Mouse (Mus musculus) forebrain, embryonic 14.5 days (tissue): ENCODE results near the gene Wnk2. TPM values are rescaled to one million over a fixed set of nuclear protein-coding genes. Genes with fewer than 3 reads are reported as not detected.

Experiments
- ATAC-seq: fragments of 200-750 bp; cut with Nextera tagmentation; 2 replicates; pipeline ENCODE4 v1.8.0; 2017; ENCODE audit warnings: mild to moderate bottlenecking, moderate library complexity
- DNase-seq: peaks from one replicate; pipeline ENCODE4 v3.0.0-alpha.2; 2015; ENCODE audit warnings: low spot score
- H3K27ac ChIP-seq: fragments of 300-500 bp; sonication (generic); 2 replicates; pipeline ENCODE4 v1.5.1; 2014; ENCODE audit warnings: low read depth, mild to moderate bottlenecking, control low read depth, low read length, moderate library complexity
- H3K27me3 ChIP-seq: fragments of 300-500 bp; sonication (generic); replicated peaks from 2 replicates; pipeline ENCODE4 v1.6.1; 2014; ENCODE audit warnings: low read length, control low read depth, mixed read lengths; ENCODE audit not compliant: control insufficient read depth, insufficient read depth
- H3K36me3 ChIP-seq: fragments of 300-500 bp; sonication (generic); 2 replicates; pipeline ENCODE4 v1.6.1; 2014; ENCODE audit warnings: low read length, control low read depth; ENCODE audit not compliant: control insufficient read depth, insufficient read depth
- H3K4me1 ChIP-seq: fragments of 300-500 bp; sonication (generic); 2 replicates; pipeline ENCODE4 v1.6.1; 2014; ENCODE audit warnings: antibody characterized with exemption, low read length, control low read depth; ENCODE audit not compliant: control insufficient read depth, insufficient read depth
- H3K4me2 ChIP-seq: fragments of 300-500 bp; sonication (generic); 2 replicates; pipeline ENCODE4 v1.6.1; 2014; ENCODE audit warnings: mild to moderate bottlenecking, control low read depth, low read length
- H3K4me3 ChIP-seq: fragments of 300-500 bp; sonication (generic); 2 replicates; pipeline ENCODE4 v1.5.1; 2014; ENCODE audit warnings: low read depth, low read length, control low read depth
- H3K9ac ChIP-seq: fragments of 300-500 bp; sonication (generic); 2 replicates; pipeline ENCODE4 v1.6.1; 2014; ENCODE audit warnings: mild to moderate bottlenecking, low read length, control low read depth, moderate library complexity
- H3K9me3 ChIP-seq: fragments of 300-500 bp; sonication (generic); replicated peaks from 2 replicates; pipeline ENCODE4 v1.6.1; 2016; ENCODE audit warnings: low read length, control low read depth, mixed read lengths; ENCODE audit not compliant: control insufficient read depth
- WGBS: fragments of 180-500 bp; shearing (Covaris S2); extraction: QIAGEN DNeasy Blood & Tissue Kit; methylation state at CpG from one replicate; pipeline ENCODE4 v1.1.7; 2014; 5-methylcytosine and 5-hydroxymethylcytosine counted together
- polyA plus RNA-seq: library from polyadenylated mRNA; unstranded; fragments of >200 nt; fragmentation: Nextera tagmentation; extraction: Ambion mirVana; gene quantifications from 2 replicates; pipeline ENCODE4 v1.2.1, GENCODE M21; 2014

Wnk2 gene
- polyA plus RNA-seq, 1 experiment from 2014 or later = 14.9 TPM

- no peak for ATAC-seq
- Histone ChIP-seq H3K4me2 (no peak overlapping the region), H3K4me1 (peaks cover 10% of the 10 kb centered on the region), H3K36me3 (peaks cover 54% of the 10 kb centered on the region), H3K9me3 (no peaks in the 10 kb centered on the region), H3K4me3 (no peak overlapping the region), H3K27ac (no peak overlapping the region), H3K9ac (no peak overlapping the region), H3K27me3 (no peaks in the 10 kb centered on the region)
- WGBS = 94% methylated on average over 4 of the region's 4 CpGs
- DNase-seq = no peak
These were observed 61.4 kb downstream of the Wnk2 start for GRCm38 (mm10) chr13:49086431-49086830.

- no peak overlapping the region for H3K9ac ChIP-seq
- ATAC-seq = no peak
- peaks cover 51% of the 10 kb centered on the region for H3K36me3 ChIP-seq
- no peaks in the 10 kb centered on the region for H3K27me3 ChIP-seq
- DNase-seq = no peak
- no peaks in the 10 kb centered on the region for H3K9me3 ChIP-seq
- no peak overlapping the region for H3K4me3 ChIP-seq
- WGBS = 97% methylated on average over 9 of the region's 9 CpGs
- H3K4me1 ChIP-seq = peaks cover 10% of the 10 kb centered on the region
- no peak overlapping the region for H3K27ac ChIP-seq
- no peak overlapping the region for H3K4me2 ChIP-seq
These were observed 62.6 kb downstream of the Wnk2 start for GRCm38 (mm10) chr13:49085211-49085610.

GRCm38 (mm10) chr13:49084781-49085180 is 63.0 kb downstream of the Wnk2 start:
- no peak overlapping the region for H3K27ac ChIP-seq
- ATAC-seq = no peak
- H3K4me3 ChIP-seq = no peak overlapping the region
- H3K4me2 ChIP-seq = no peak overlapping the region
- H3K9me3 ChIP-seq = no peaks in the 10 kb centered on the region
- peaks cover 10% of the 10 kb centered on the region for H3K4me1 ChIP-seq
- WGBS = 92% methylated on average over 4 of the region's 4 CpGs
- H3K27me3 ChIP-seq = no peaks in the 10 kb centered on the region
- no peak for DNase-seq
- no peak overlapping the region for H3K9ac ChIP-seq
- peaks cover 50% of the 10 kb centered on the region for H3K36me3 ChIP-seq

- Histone ChIP-seq H3K4me1 (peaks cover 10% of the 10 kb centered on the region), H3K36me3 (peaks cover 58% of the 10 kb centered on the region), H3K4me3 (no peak overlapping the region), H3K27me3 (no peaks in the 10 kb centered on the region), H3K27ac (no peak overlapping the region), H3K9ac (no peak overlapping the region), H3K9me3 (no peaks in the 10 kb centered on the region), H3K4me2 (no peak overlapping the region)
- 52% methylated on average over 9 of the region's 9 CpGs for WGBS
- ATAC-seq = no peak
- no peak for DNase-seq
These were observed 63.9 kb downstream of the Wnk2 start for GRCm38 (mm10) chr13:49083941-49084340.

GRCm38 (mm10) chr13:49082151-49082879 is 65.5 kb downstream of the Wnk2 start:
- Histone ChIP-seq H3K36me3 (peaks cover 66% of the 10 kb centered on the region), H3K9me3 (no peaks in the 10 kb centered on the region), H3K27ac (peak overlapping the region; percentile 57), H3K9ac (no peak overlapping the region), H3K4me2 (no peak overlapping the region), H3K4me3 (no peak overlapping the region), H3K4me1 (peaks cover 10% of the 10 kb centered on the region), H3K27me3 (no peaks in the 10 kb centered on the region)
- DNase-seq = peak; percentile 79
- peak; percentile 73 for ATAC-seq
- WGBS = 33% methylated on average over 14 of the region's 14 CpGs

- Histone ChIP-seq H3K4me2 (no peak overlapping the region), H3K27me3 (no peaks in the 10 kb centered on the region), H3K9ac (no peak overlapping the region), H3K36me3 (peaks cover 90% of the 10 kb centered on the region), H3K4me1 (no peaks in the 10 kb centered on the region), H3K4me3 (no peak overlapping the region), H3K27ac (no peak overlapping the region), H3K9me3 (no peaks in the 10 kb centered on the region)
- 90% methylated on average over 11 of the region's 11 CpGs for WGBS
- DNase-seq (no peak), ATAC-seq (no peak)
These were observed 71.6 kb downstream of the Wnk2 start for GRCm38 (mm10) chr13:49076196-49076595.

- 94% methylated on average over 3 of the region's 3 CpGs for WGBS
These were observed 72.4 kb downstream of the Wnk2 start for GRCm38 (mm10) chr13:49075377-49075776.

GRCm38 (mm10) chr13:49073295-49073694 is 74.5 kb downstream of the Wnk2 start:
- Histone ChIP-seq H3K27me3 (no peaks in the 10 kb centered on the region), H3K36me3 (peaks cover 89% of the 10 kb centered on the region), H3K4me3 (no peak overlapping the region), H3K9ac (no peak overlapping the region), H3K4me1 (no peaks in the 10 kb centered on the region), H3K27ac (no peak overlapping the region), H3K9me3 (no peaks in the 10 kb centered on the region), H3K4me2 (no peak overlapping the region)
- ATAC-seq = no peak
- DNase-seq = no peak
- 85% methylated on average over 6 of the region's 6 CpGs for WGBS

More at GRCm38 (mm10) chr13:49075377-49075776, 72.4 kb downstream of the Wnk2 start:
- DNase-seq (no peak), ATAC-seq (no peak)
- Histone ChIP-seq H3K4me2 (no peak overlapping the region), H3K9me3 (no peaks in the 10 kb centered on the region), H3K9ac (no peak overlapping the region), H3K4me3 (no peak overlapping the region), H3K27ac (no peak overlapping the region), H3K27me3 (no peaks in the 10 kb centered on the region), H3K4me1 (no peaks in the 10 kb centered on the region), H3K36me3 (peaks cover 91% of the 10 kb centered on the region)

- H3K27ac ChIP-seq = no peak overlapping the region
- ATAC-seq (no peak), DNase-seq (no peak)
- no peak overlapping the region for H3K9ac ChIP-seq
- H3K27me3 ChIP-seq = no peaks in the 10 kb centered on the region
- H3K4me1 ChIP-seq = no peaks in the 10 kb centered on the region
- H3K9me3 ChIP-seq = no peaks in the 10 kb centered on the region
- no peak overlapping the region for H3K4me3 ChIP-seq
- WGBS = 67% methylated on average over 5 of the region's 5 CpGs
- H3K4me2 ChIP-seq = no peak overlapping the region
- H3K36me3 ChIP-seq = peaks cover 90% of the 10 kb centered on the region
These were observed 76.0 kb downstream of the Wnk2 start for GRCm38 (mm10) chr13:49071861-49072260.
